Mouse (Mus musculus) liver, adult 2 months (tissue): ENCODE data around the gene Gm37240. TPM values are rescaled to one million over a fixed set of nuclear protein-coding genes. Genes with fewer than 3 reads are reported as not detected.

Source experiments
- DNase-seq: peaks from one replicate; pipeline ENCODE4 v3.0.0-alpha.2; 2011; ENCODE audit warnings: low read depth, low spot score; ENCODE audit errors: extremely low read depth
- H3K27ac ChIP-seq: fragments of 200-500 bp; replicated peaks from 2 replicates; pipeline ENCODE4 v1.5.1; 2012; ENCODE audit warnings: low read depth, mild to moderate bottlenecking, control low read depth, inconsistent platforms, low read length; ENCODE audit not compliant: insufficient read depth
- H3K27me3 ChIP-seq: fragments of 200-500 bp; 2 replicates; pipeline ENCODE4 v1.6.1; 2012; ENCODE audit warnings: mild to moderate bottlenecking, moderate library complexity, low read length, inconsistent platforms; ENCODE audit not compliant: control insufficient read depth, insufficient read depth
- H3K36me3 ChIP-seq: fragments of 200-500 bp; 2 replicates; pipeline ENCODE4 v1.6.1; 2012; ENCODE audit warnings: low read length, inconsistent platforms; ENCODE audit not compliant: control insufficient read depth, insufficient read depth
- H3K4me1 ChIP-seq: fragments of 200-500 bp; 2 replicates; pipeline ENCODE4 v1.6.1; 2011; ENCODE audit warnings: low read length; ENCODE audit not compliant: control insufficient read depth, insufficient read depth
- H3K4me3 ChIP-seq: fragments of 200-500 bp; 2 replicates; pipeline ENCODE4 v1.5.1; 2011; ENCODE audit warnings: low read depth, mild to moderate bottlenecking, control low read depth, low read length, moderate library complexity; ENCODE audit not compliant: insufficient read depth
- H3K79me2 ChIP-seq: fragments of 200-500 bp; 2 replicates; pipeline ENCODE4 v1.6.1; 2012; ENCODE audit warnings: inconsistent platforms, mild to moderate bottlenecking, low read length, moderate library complexity; ENCODE audit not compliant: control insufficient read depth, insufficient read depth
- H3K9ac ChIP-seq: fragments of 200-500 bp; 2 replicates; pipeline ENCODE4 v1.6.1; 2012; ENCODE audit warnings: low read depth, mild to moderate bottlenecking, control low read depth, inconsistent platforms, low read length
- CTCF ChIP-seq: fragments of 200-500 bp; IDR thresholded peaks from 2 replicates; pipeline ENCODE4 v1.5.1; 2011; ENCODE audit warnings: low read depth, low read length, control low read depth
- POLR2A ChIP-seq: fragments of 200-500 bp; IDR thresholded peaks from 2 replicates; pipeline ENCODE4 v1.6.1; 2011; ENCODE audit warnings: low read length, control low read depth; ENCODE audit not compliant: insufficient read depth; ENCODE audit errors: extremely low read depth
- WGBS: fragments of 180-500 bp; shearing (Covaris S2); methylation state at CpG from one replicate; pipeline ENCODE4 v1.1.7; 2018; 5-methylcytosine and 5-hydroxymethylcytosine counted together
- polyA plus RNA-seq: library from polyadenylated mRNA; depleted of rRNA; stranded (reverse); fragments of >200 nt; gene quantifications from 2 replicates; pipeline ENCODE4 v1.2.3, GENCODE M21; 2012
- total RNA-seq: library from RNA; depleted of rRNA; stranded (reverse); fragments of >200 nt; gene quantifications from 2 replicates; pipeline ENCODE4 v1.2.3, GENCODE M21; 2014

Gm37240 gene
- total and polyA plus RNA-seq, 2 experiments: 2.2 to 6.9 TPM

DNA sequence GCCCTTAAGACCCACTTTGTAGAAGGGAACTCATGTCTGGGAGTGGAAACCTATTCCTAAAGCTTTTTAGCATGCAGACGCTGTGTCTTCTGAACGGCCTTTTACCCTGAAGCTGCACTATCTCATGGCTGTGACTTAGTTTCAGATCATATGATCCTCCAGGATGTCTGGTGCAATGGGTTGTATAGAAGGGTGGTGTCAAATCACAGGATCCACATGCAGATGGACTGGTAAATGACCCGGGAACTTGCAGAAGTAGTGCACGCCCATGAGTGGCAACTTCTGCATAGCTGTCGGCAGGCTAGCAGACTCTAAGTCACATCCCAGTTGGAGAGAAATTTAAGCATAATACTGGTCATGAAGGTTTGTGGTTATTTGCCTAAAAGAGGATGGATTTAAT, 1139.2 kb downstream of the Gm37240 start:
- H3K79me2 ChIP-seq: no peaks in the 10 kb centered on the region
- H3K27me3 ChIP-seq: no peaks in the 10 kb centered on the region
- H3K4me3 ChIP-seq: no peak overlapping the region
- no peak for DNase-seq
- H3K4me1 ChIP-seq: no peaks in the 10 kb centered on the region
- H3K9ac ChIP-seq: no peak overlapping the region
- no peak for TF ChIP-seq POLR2A
- TF ChIP-seq CTCF: no peak
- no peak overlapping the region for H3K27ac ChIP-seq
- WGBS: 91% methylated on average over 5 of the region's 5 CpGs
- H3K36me3 ChIP-seq: no peaks in the 10 kb centered on the region

DNA sequence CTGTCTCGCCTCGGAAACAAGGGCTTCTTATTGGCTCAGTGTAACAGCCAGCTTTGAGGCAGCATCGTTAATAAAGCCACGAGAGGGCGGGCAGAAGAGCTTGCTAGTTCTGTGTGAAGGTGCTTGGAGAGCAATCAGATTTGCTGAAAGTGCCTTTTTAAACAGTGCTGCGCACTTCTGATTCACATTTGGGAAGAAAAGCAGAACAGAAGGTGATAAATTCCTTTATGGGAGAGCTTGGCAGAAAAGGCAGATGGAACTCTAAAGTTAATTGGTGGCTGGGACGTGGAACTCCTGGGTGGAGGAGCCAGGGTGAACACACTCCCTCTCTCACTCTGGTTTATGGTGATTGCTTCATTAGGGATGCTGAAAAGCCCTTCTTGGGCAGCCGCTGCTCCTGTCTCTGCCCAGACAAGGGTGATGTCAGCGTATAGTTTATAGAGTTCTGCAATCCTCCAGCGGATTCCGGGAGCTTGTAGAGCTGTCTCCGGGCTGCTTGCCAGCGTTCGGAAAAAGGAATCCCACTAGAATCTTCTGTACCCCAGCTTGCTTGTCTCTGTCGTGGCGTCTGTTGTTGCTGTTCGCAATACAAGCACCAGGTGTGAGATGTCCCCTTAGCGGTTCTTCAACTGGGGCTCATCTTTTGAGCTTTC, 1141.7 kb downstream of the Gm37240 start:
- DNase-seq: no peak

DNA sequence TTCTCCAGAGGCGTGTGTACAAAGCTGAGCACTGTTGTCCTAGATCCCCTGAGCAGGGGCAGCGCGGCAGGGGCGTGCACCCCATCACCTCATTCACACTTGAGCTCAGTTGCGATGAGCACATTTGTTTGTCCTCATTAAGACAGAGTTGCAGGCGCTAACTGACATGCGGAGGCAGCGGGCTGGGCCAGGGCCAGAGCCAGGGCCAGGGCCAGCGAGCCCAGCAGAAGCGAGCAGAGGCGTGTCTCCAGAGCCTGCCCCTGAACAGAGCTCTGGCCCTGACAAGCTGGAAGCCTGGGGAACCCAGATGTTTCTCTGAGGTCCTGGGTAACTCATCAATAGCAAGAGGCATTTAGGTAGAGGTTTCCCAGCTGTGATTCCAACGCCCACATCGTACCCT, 1142.6 kb downstream of the Gm37240 start:
- no peaks in the 10 kb centered on the region for H3K27me3 ChIP-seq
- WGBS: 47% methylated on average over 13 of the region's 13 CpGs
- no peak overlapping the region for H3K9ac ChIP-seq
- H3K4me1 ChIP-seq: peaks cover 5% of the 10 kb centered on the region; the same call in 1 of the 2 replicates
- no peak for TF ChIP-seq POLR2A
- TF ChIP-seq CTCF: no peak
- DNase-seq: peak; percentile 29
- H3K4me3 ChIP-seq: no peak overlapping the region; the same call in 1 of the 2 replicates
- no peaks in the 10 kb centered on the region for H3K36me3 ChIP-seq
- no peak overlapping the region for H3K27ac ChIP-seq
- H3K79me2 ChIP-seq: no peaks in the 10 kb centered on the region

More for the DNA sequence above, 1141.7 kb downstream of the Gm37240 start:
- Histone ChIP-seq H3K4me3 (no peak overlapping the region), H3K4me1 (peaks cover 5% of the 10 kb centered on the region; the same call in 1 of the 2 replicates), H3K9ac (no peak overlapping the region), H3K36me3 (no peaks in the 10 kb centered on the region), H3K79me2 (no peaks in the 10 kb centered on the region), H3K27me3 (no peaks in the 10 kb centered on the region), H3K27ac (no peak overlapping the region)
- no peak for TF ChIP-seq POLR2A
- TF ChIP-seq CTCF: no peak
- 66% methylated on average over 18 of the region's 18 CpGs for WGBS

GRCm38 (mm10) chr3:84740050-84740596, 1147.2 kb downstream of the Gm37240 start:
- no peak for TF ChIP-seq CTCF
- TF ChIP-seq POLR2A: no peak
- no peak overlapping the region for H3K27ac ChIP-seq
- no peak overlapping the region for H3K4me3 ChIP-seq
- H3K9ac ChIP-seq: no peak overlapping the region
- H3K4me1 ChIP-seq: peaks cover 5% of the 10 kb centered on the region; the same call in 1 of the 2 replicates
- no peaks in the 10 kb centered on the region for H3K36me3 ChIP-seq
- H3K27me3 ChIP-seq: no peaks in the 10 kb centered on the region
- no peaks in the 10 kb centered on the region for H3K79me2 ChIP-seq
- 62% methylated on average over 10 of the region's 10 CpGs for WGBS
- DNase-seq: no peak

DNA sequence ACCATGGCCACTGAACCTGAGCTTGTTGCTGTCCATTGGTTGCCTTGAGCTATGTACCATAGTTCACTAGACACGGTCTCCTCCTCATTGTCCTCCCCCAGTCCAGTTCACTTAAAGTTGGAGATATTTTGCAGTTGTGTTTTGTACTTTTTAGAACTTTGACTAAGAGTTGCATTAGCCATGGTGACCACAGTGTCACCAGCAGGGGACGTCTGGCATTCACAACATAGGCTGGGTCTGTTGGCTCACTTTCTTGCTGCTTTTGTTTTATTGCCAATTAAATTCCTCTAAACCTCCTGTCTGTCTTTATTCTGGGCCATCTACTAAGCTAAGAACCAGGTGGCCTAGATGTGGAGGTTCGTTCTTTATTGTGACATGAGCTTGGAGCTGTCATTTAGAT, 1150.2 kb downstream of the Gm37240 start:
- Histone ChIP-seq H3K36me3 (no peaks in the 10 kb centered on the region), H3K4me1 (peaks cover 5% of the 10 kb centered on the region; the same call in 1 of the 2 replicates), H3K4me3 (no peak overlapping the region), H3K9ac (no peak overlapping the region), H3K79me2 (no peaks in the 10 kb centered on the region), H3K27me3 (no peaks in the 10 kb centered on the region), H3K27ac (no peak overlapping the region)
- peak; percentile 10 for DNase-seq
- peak; percentile 15; the same call in 1 of the 2 replicates for TF ChIP-seq CTCF
- TF ChIP-seq POLR2A: no peak
- 75% methylated on average over 3 of the region's 3 CpGs for WGBS

GRCm38 (mm10) chr3:84735716-84736115, 1151.6 kb downstream of the Gm37240 start:
- H3K36me3 ChIP-seq: no peaks in the 10 kb centered on the region
- H3K27me3 ChIP-seq: no peaks in the 10 kb centered on the region
- no peak for DNase-seq
- H3K4me3 ChIP-seq: no peak overlapping the region
- TF ChIP-seq CTCF (no peak), POLR2A (no peak)
- H3K79me2 ChIP-seq: no peaks in the 10 kb centered on the region
- peaks cover under 1% of the 10 kb centered on the region; the same call in 1 of the 2 replicates for H3K4me1 ChIP-seq
- 77% methylated on average over 10 of the region's 10 CpGs for WGBS
- H3K27ac ChIP-seq: no peak overlapping the region
- no peak overlapping the region for H3K9ac ChIP-seq
